Mouse (Mus musculus): ENCODE results near the gene Cpsf7. TPM values are rescaled to one million over a fixed set of nuclear protein-coding genes. Genes with fewer than 3 reads are reported as not detected.

The Cpsf7 gene
- polyA plus RNA-seq, 1 experiment from 2014 or later: 33.1 TPM

- H3K4me1 ChIP-seq (ENCODE audit: control insufficient read depth, insufficient read depth, low read length): peaks cover 10% of the 10 kb centered on the region
- H3K4me2 ChIP-seq (ENCODE audit: low read depth, low read length): peak within 1 kb of the TSS; percentile 75
- peaks cover 17% of the 10 kb centered on the region; the same call in 1 of the 2 replicates for H3K36me3 ChIP-seq (ENCODE audit: control insufficient read depth, insufficient read depth)
- H3K4me3 ChIP-seq (ENCODE audit: low read length): peak within 1 kb of the TSS; percentile 69
- H3K9me3 ChIP-seq (replicated peaks; ENCODE audit: control insufficient read depth, low read length): no peaks in the 10 kb centered on the region
- peak; percentile 92 for ATAC-seq (replicated peaks; ENCODE audit: extremely low read depth, insufficient read depth, low FRiP score)
- peak within 1 kb of the TSS; percentile 84 for H3K9ac ChIP-seq (ENCODE audit: low read length)
- H3K27me3 ChIP-seq (ENCODE audit: control insufficient read depth, insufficient read depth, low read length): no peaks in the 10 kb centered on the region
- WGBS: under 1% methylated on average over 44 of the region's 44 CpGs
- peak within 1 kb of the TSS; percentile 92 for H3K27ac ChIP-seq (ENCODE audit: low read length)
Observed at GRCm38 (mm10) chr19:10576690-10577561, 51.9 kb downstream of the Cpsf7 start, which contains the start of the genes Cyb561a3 and Tmem138. TSS of gene Cyb561a3 (plus strand) at chr19:10577172. TSS of gene Tmem138 (minus strand) at chr19:10577362.

- Histone ChIP-seq H3K9me3 (replicated peaks; ENCODE audit: control insufficient read depth, low read length) (no peaks in the 10 kb centered on the region), H3K9ac (ENCODE audit: low read length) (no peak overlapping the region), H3K4me3 (ENCODE audit: low read length) (no peak overlapping the region), H3K27me3 (ENCODE audit: control insufficient read depth, insufficient read depth, low read length) (no peaks in the 10 kb centered on the region), H3K36me3 (ENCODE audit: control insufficient read depth, insufficient read depth) (peaks cover 1% of the 10 kb centered on the region; the same call in 1 of the 2 replicates), H3K27ac (ENCODE audit: low read length) (no peak overlapping the region), H3K4me1 (ENCODE audit: control insufficient read depth, insufficient read depth, low read length) (peaks cover 10% of the 10 kb centered on the region), H3K4me2 (ENCODE audit: low read depth, low read length) (no peak overlapping the region)
- WGBS: 73% methylated on average over 3 of the region's 3 CpGs
- no peak for ATAC-seq (replicated peaks; ENCODE audit: extremely low read depth, insufficient read depth, low FRiP score)
Observed at GRCm38 (mm10) chr19:10580102-10580501, 55.0 kb downstream of the Cpsf7 start.

- 81% methylated on average over 3 of the region's 3 CpGs for WGBS
- Histone ChIP-seq H3K36me3 (ENCODE audit: control insufficient read depth, insufficient read depth) (0 out of 2 replicates have a peak, but pooled peaks cover 2% of the 10 kb centered on the region), H3K27ac (ENCODE audit: low read length) (no peak overlapping the region), H3K4me2 (ENCODE audit: low read depth, low read length) (no peak overlapping the region), H3K9me3 (replicated peaks; ENCODE audit: control insufficient read depth, low read length) (no peaks in the 10 kb centered on the region), H3K4me1 (ENCODE audit: control insufficient read depth, insufficient read depth, low read length) (peaks cover 10% of the 10 kb centered on the region), H3K9ac (ENCODE audit: low read length) (no peak overlapping the region), H3K27me3 (ENCODE audit: control insufficient read depth, insufficient read depth, low read length) (no peaks in the 10 kb centered on the region), H3K4me3 (ENCODE audit: low read length) (no peak overlapping the region)
- no peak for ATAC-seq (replicated peaks; ENCODE audit: extremely low read depth, insufficient read depth, low FRiP score)
Observed at GRCm38 (mm10) chr19:10580761-10581160, 55.7 kb downstream of the Cpsf7 start.

- Histone ChIP-seq H3K36me3 (ENCODE audit: control insufficient read depth, insufficient read depth) (0 out of 2 replicates have a peak, but pooled peaks cover 2% of the 10 kb centered on the region), H3K4me3 (ENCODE audit: low read length) (no peak overlapping the region), H3K9me3 (replicated peaks; ENCODE audit: control insufficient read depth, low read length) (no peaks in the 10 kb centered on the region), H3K27me3 (ENCODE audit: control insufficient read depth, insufficient read depth, low read length) (no peaks in the 10 kb centered on the region), H3K27ac (ENCODE audit: low read length) (no peak overlapping the region), H3K4me2 (ENCODE audit: low read depth, low read length) (no peak overlapping the region), H3K9ac (ENCODE audit: low read length) (no peak overlapping the region), H3K4me1 (ENCODE audit: control insufficient read depth, insufficient read depth, low read length) (peaks cover 5% of the 10 kb centered on the region)
- no peak for ATAC-seq (replicated peaks; ENCODE audit: extremely low read depth, insufficient read depth, low FRiP score)
- WGBS: 77% methylated on average over 6 of the region's 6 CpGs
Observed at GRCm38 (mm10) chr19:10581984-10582383, 56.9 kb downstream of the Cpsf7 start.

GRCm38 (mm10) chr19:10583550-10584146 is 58.6 kb downstream of the Cpsf7 start:
- Histone ChIP-seq H3K4me2 (ENCODE audit: low read depth, low read length) (peak overlapping the region; percentile 23; the same call in 1 of the 2 replicates), H3K4me1 (ENCODE audit: control insufficient read depth, insufficient read depth, low read length) (no peaks in the 10 kb centered on the region; the same call in 1 of the 2 replicates), H3K9me3 (replicated peaks; ENCODE audit: control insufficient read depth, low read length) (no peaks in the 10 kb centered on the region), H3K27me3 (ENCODE audit: control insufficient read depth, insufficient read depth, low read length) (no peaks in the 10 kb centered on the region), H3K4me3 (ENCODE audit: low read length) (no peak overlapping the region), H3K36me3 (ENCODE audit: control insufficient read depth, insufficient read depth) (peaks cover 4% of the 10 kb centered on the region), H3K9ac (ENCODE audit: low read length) (no peak overlapping the region), H3K27ac (ENCODE audit: low read length) (no peak overlapping the region)
- ATAC-seq (replicated peaks; ENCODE audit: extremely low read depth, insufficient read depth, low FRiP score): no peak
- 37% methylated on average over 7 of the region's 7 CpGs for WGBS

GRCm38 (mm10) chr19:10585112-10585511 is 60.0 kb downstream of the Cpsf7 start:
- H3K4me1 ChIP-seq (ENCODE audit: control insufficient read depth, insufficient read depth, low read length): no peaks in the 10 kb centered on the region; the same call in 1 of the 2 replicates
- no peaks in the 10 kb centered on the region for H3K9me3 ChIP-seq (replicated peaks; ENCODE audit: control insufficient read depth, low read length)
- ATAC-seq (replicated peaks; ENCODE audit: extremely low read depth, insufficient read depth, low FRiP score): no peak
- H3K27ac ChIP-seq (ENCODE audit: low read length): no peak overlapping the region
- H3K9ac ChIP-seq (ENCODE audit: low read length): no peak overlapping the region
- H3K4me2 ChIP-seq (ENCODE audit: low read depth, low read length): no peak overlapping the region
- WGBS: 87% methylated on average over 8 of the region's 8 CpGs
- H3K4me3 ChIP-seq (ENCODE audit: low read length): no peak overlapping the region
- H3K27me3 ChIP-seq (ENCODE audit: control insufficient read depth, insufficient read depth, low read length): no peaks in the 10 kb centered on the region
- peaks cover 6% of the 10 kb centered on the region for H3K36me3 ChIP-seq (ENCODE audit: control insufficient read depth, insufficient read depth)

GRCm38 (mm10) chr19:10587231-10587630 is 62.2 kb downstream of the Cpsf7 start:
- H3K4me2 ChIP-seq (ENCODE audit: low read depth, low read length): no peak overlapping the region
- H3K4me1 ChIP-seq (ENCODE audit: control insufficient read depth, insufficient read depth, low read length): no peaks in the 10 kb centered on the region; the same call in 1 of the 2 replicates
- H3K9me3 ChIP-seq (replicated peaks; ENCODE audit: control insufficient read depth, low read length): no peaks in the 10 kb centered on the region
- ATAC-seq (replicated peaks; ENCODE audit: extremely low read depth, insufficient read depth, low FRiP score): no peak
- no peaks in the 10 kb centered on the region for H3K27me3 ChIP-seq (ENCODE audit: control insufficient read depth, insufficient read depth, low read length)
- H3K9ac ChIP-seq (ENCODE audit: low read length): no peak overlapping the region
- H3K27ac ChIP-seq (ENCODE audit: low read length): no peak overlapping the region
- WGBS: 84% methylated on average over 8 of the region's 8 CpGs
- H3K4me3 ChIP-seq (ENCODE audit: low read length): no peak overlapping the region
- peaks cover 8% of the 10 kb centered on the region for H3K36me3 ChIP-seq (ENCODE audit: control insufficient read depth, insufficient read depth)

- Histone ChIP-seq H3K9ac (ENCODE audit: low read length) (no peak overlapping the region), H3K4me1 (ENCODE audit: control insufficient read depth, insufficient read depth, low read length) (no peaks in the 10 kb centered on the region), H3K36me3 (ENCODE audit: control insufficient read depth, insufficient read depth) (peaks cover 8% of the 10 kb centered on the region), H3K27ac (ENCODE audit: low read length) (no peak overlapping the region), H3K9me3 (replicated peaks; ENCODE audit: control insufficient read depth, low read length) (no peaks in the 10 kb centered on the region), H3K4me2 (ENCODE audit: low read depth, low read length) (no peak overlapping the region), H3K4me3 (ENCODE audit: low read length) (no peak overlapping the region), H3K27me3 (ENCODE audit: control insufficient read depth, insufficient read depth, low read length) (no peaks in the 10 kb centered on the region)
- 63% methylated on average over 5 of the region's 5 CpGs for WGBS
- no peak for ATAC-seq (replicated peaks; ENCODE audit: extremely low read depth, insufficient read depth, low FRiP score)
Observed at GRCm38 (mm10) chr19:10589127-10589857, 64.2 kb downstream of the Cpsf7 start.
